10 mouse cellular contexts compared by ENCODE assay signal in the genomic region with DNA sequence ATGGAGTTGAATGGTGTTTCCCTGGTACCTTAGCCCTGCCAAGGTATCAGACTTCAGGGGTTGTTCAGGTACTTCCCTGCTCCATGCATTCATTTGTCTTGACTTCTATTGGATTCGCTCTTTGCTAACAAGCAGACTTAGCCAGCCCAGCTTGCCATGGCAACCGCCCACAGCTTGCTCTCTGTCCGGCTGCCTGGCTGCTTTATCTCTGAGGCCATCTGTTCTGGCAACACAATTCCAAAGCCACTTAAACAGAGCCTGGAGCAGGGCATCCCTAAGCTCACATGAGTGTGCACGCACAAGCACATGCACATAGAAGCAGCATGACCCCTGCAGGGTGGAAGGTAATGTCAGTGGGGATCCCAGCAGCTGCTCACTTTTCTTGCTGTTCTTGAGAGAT. TPM values are rescaled to one million over a fixed set of nuclear protein-coding genes. Genes with fewer than 3 reads are reported as not detected.
A peak's percentile ranks its signal among the peaks of the same experiment; 100 is the strongest.
DNase-seq lines count a peak whose midpoint lies in the region; ATAC-seq lines count a peak whose summit lies in the region.
"Had no signal": no experiment of that assay in that cellular context is flagged by ENCODE, and none has a peak within 500 bp of the region (broad histone marks: within the 10 kb centered on the region; RNA-seq: fewer than 3 reads in every experiment).

No protein-coding gene starts in this region.

- H3K27ac ChIP-seq in midbrain, embryonic 11.5 days (ENCODE audit: low read depth, low read length) = peak overlapping the region; percentile 52
- H3K27ac ChIP-seq: macrophage had no signal

- DNase-seq in layer of hippocampus, adult 11-12 months (ENCODE audit: low spot score) = peak; percentile 60
- DNase-seq in layer of hippocampus, adult 9-10 months (ENCODE audit: low spot score) = no peak
- peak; percentile 41 to 47 for DNase-seq in frontal cortex, postnatal 14 days (ENCODE audit: low spot score in 2 of 2)
- DNase-seq in midbrain, embryonic 11.5 days (ENCODE audit: low spot score, missing footprints) = peak; percentile 88
- peak; percentile 59 for DNase-seq in telencephalon, adult 2 months (ENCODE audit: low read depth, low spot score)
- DNase-seq in urinary bladder, adult 18-20 months (ENCODE audit: low spot score in 2 of 2) = no peak
- no peak for DNase-seq in lung, postnatal 10 days
- DNase-seq in ovary, postnatal 14 days (ENCODE audit: low spot score) = no peak

- H3K9ac ChIP-seq in midbrain, embryonic 11.5 days (ENCODE audit: low read length) = peak overlapping the region; percentile 28; the same call in 1 of the 2 replicates

- H3K36me3 ChIP-seq in midbrain, embryonic 11.5 days (ENCODE audit: control insufficient read depth, insufficient read depth, low read length) = no peaks in the 10 kb centered on the region

- 13% methylated on average over 4 of the region's 4 CpGs for WGBS in midbrain, embryonic 11.5 days

- H3K9me3 ChIP-seq in midbrain, embryonic 11.5 days (ENCODE audit: control insufficient read depth, low read length) = no peaks in the 10 kb centered on the region

- peaks cover 29% of the 10 kb centered on the region for H3K4me1 ChIP-seq in midbrain, embryonic 11.5 days (ENCODE audit: control insufficient read depth, insufficient read depth, low read length)

- peak; percentile 56 for ATAC-seq in midbrain, embryonic 11.5 days (ENCODE audit: low FRiP score)

- H3K4me2 ChIP-seq in midbrain, embryonic 11.5 days = 0 out of 2 replicates have a peak overlapping the region, but pooled peaks have one; percentile 1

- H3K4me3 ChIP-seq in midbrain, embryonic 11.5 days (ENCODE audit: low read depth, low read length) = no peak overlapping the region

- H3K27me3 ChIP-seq in midbrain, embryonic 11.5 days (ENCODE audit: control insufficient read depth, insufficient read depth, low read length) = no peaks in the 10 kb centered on the region

RNA-seq across cellular contexts. Expression of a gene that starts 4.1 kb away (rescaled TPM):
- 28.7 and 31.0 TPM in 2 replicates for polyA plus RNA-seq in midbrain, embryonic 11.5 days (2014; fragmentation: Nextera tagmentation; extraction: Ambion mirVana)
- polyA plus RNA-seq: heart, postnatal 0 days; macrophage had no signal

RNA-seq across cellular contexts. Expression of a gene that starts 44.2 kb away (rescaled TPM):
- 21.7 and 22.9 TPM in 2 replicates for polyA plus RNA-seq in midbrain, embryonic 11.5 days (2014; fragmentation: Nextera tagmentation; extraction: Ambion mirVana)
- polyA plus RNA-seq: macrophage had no signal

Comparison
In these comparisons a context has a peak if more than half of its experiments do, and no peak if none do; other contexts are left out.
1. DNase-seq: peak in layer of hippocampus, adult 11-12 months (single experiment), frontal cortex, postnatal 14 days (2 of 2), midbrain, embryonic 11.5 days (single experiment) and telencephalon, adult 2 months (single experiment); none in layer of hippocampus, adult 9-10 months (single experiment), urinary bladder, adult 18-20 months (0 of 2), lung, postnatal 10 days (single experiment) and ovary, postnatal 14 days (single experiment).